Mouse (Mus musculus): ENCODE data around the gene Gadd45b.
A peak's percentile ranks its signal among the peaks of the same experiment; 100 is the strongest.

GRCm38 (mm10) chr10:80917779-80918434, 12.0 kb upstream of the Gadd45b start, which contains the start of gene Lmnb2:
- TF ChIP-seq CTCF (IDR thresholded peaks at IDR 0.05; ENCODE audit: borderline replicate concordance, insufficient read depth, low read depth, low read length) (no peak), POLR2A (IDR thresholded peaks at IDR 0.05; ENCODE audit: borderline replicate concordance, insufficient read depth, low read length) (peak; percentile 64; the same call in 1 of the 2 replicates)

All from cerebellum, adult 2 months (tissue).